Mouse (Mus musculus) midbrain, embryonic 11.5 days (tissue): ENCODE data around the gene Slc31a1. TPM values are rescaled to one million over a fixed set of nuclear protein-coding genes. Genes with fewer than 3 reads are reported as not detected.

Experiments used
- ATAC-seq: fragments of 200-750 bp; cut with Nextera tagmentation; 2 replicates; pipeline ENCODE4 v1.8.0; 2017; ENCODE audit warnings: moderate TSS enrichment, moderate library complexity; ENCODE audit not compliant: low FRiP score
- DNase-seq: peaks from one replicate; pipeline ENCODE4 v3.0.0; 2015; ENCODE audit warnings: low spot score; ENCODE audit errors: missing footprints
- H3K27ac ChIP-seq: fragments of 300-500 bp; sonication (generic); 2 replicates; pipeline ENCODE4 v1.5.1; 2014; ENCODE audit warnings: low read depth, low read length
- H3K27me3 ChIP-seq: fragments of 300-500 bp; sonication (generic); 2 replicates; pipeline ENCODE4 v1.6.1; 2014; ENCODE audit warnings: mild to moderate bottlenecking, low read length, moderate library complexity, mixed read lengths; ENCODE audit not compliant: control insufficient read depth, insufficient read depth
- H3K36me3 ChIP-seq: fragments of 300-500 bp; sonication (generic); 2 replicates; pipeline ENCODE4 v1.6.1; 2014; ENCODE audit warnings: mild to moderate bottlenecking, low read length, moderate library complexity, mixed read lengths; ENCODE audit not compliant: control insufficient read depth, insufficient read depth
- H3K4me1 ChIP-seq: fragments of 300-500 bp; sonication (generic); 2 replicates; pipeline ENCODE4 v1.6.1; 2014; ENCODE audit warnings: low read length; ENCODE audit not compliant: control insufficient read depth, insufficient read depth
- H3K4me2 ChIP-seq: fragments of 300-500 bp; sonication (generic); 2 replicates; pipeline ENCODE4 v1.6.1; 2014; ENCODE audit warnings: mild to moderate bottlenecking, moderate library complexity
- H3K4me3 ChIP-seq: fragments of 300-500 bp; sonication (generic); 2 replicates; pipeline ENCODE4 v1.5.1; 2014; ENCODE audit warnings: low read depth, low read length
- H3K9ac ChIP-seq: fragments of 300-500 bp; sonication (generic); 2 replicates; pipeline ENCODE4 v1.6.1; 2014; ENCODE audit warnings: low read length
- H3K9me3 ChIP-seq: fragments of 300-500 bp; sonication (generic); 2 replicates; pipeline ENCODE4 v1.6.1; 2016; ENCODE audit warnings: low read length; ENCODE audit not compliant: control insufficient read depth
- WGBS: fragments of 180-500 bp; shearing (Covaris S2); extraction: QIAGEN DNeasy Blood & Tissue Kit; methylation state at CpG from one replicate; pipeline ENCODE4 v1.1.7; 2014; 5-methylcytosine and 5-hydroxymethylcytosine counted together
- polyA plus RNA-seq: library from polyadenylated mRNA; unstranded; fragments of >200 nt; fragmentation: Nextera tagmentation; extraction: Ambion mirVana; gene quantifications from 2 replicates; pipeline ENCODE4 v1.2.1, GENCODE M21; 2014

The Slc31a1 gene
- polyA plus RNA-seq, 1 experiment from 2014 or later = 50.2 TPM

DNA sequence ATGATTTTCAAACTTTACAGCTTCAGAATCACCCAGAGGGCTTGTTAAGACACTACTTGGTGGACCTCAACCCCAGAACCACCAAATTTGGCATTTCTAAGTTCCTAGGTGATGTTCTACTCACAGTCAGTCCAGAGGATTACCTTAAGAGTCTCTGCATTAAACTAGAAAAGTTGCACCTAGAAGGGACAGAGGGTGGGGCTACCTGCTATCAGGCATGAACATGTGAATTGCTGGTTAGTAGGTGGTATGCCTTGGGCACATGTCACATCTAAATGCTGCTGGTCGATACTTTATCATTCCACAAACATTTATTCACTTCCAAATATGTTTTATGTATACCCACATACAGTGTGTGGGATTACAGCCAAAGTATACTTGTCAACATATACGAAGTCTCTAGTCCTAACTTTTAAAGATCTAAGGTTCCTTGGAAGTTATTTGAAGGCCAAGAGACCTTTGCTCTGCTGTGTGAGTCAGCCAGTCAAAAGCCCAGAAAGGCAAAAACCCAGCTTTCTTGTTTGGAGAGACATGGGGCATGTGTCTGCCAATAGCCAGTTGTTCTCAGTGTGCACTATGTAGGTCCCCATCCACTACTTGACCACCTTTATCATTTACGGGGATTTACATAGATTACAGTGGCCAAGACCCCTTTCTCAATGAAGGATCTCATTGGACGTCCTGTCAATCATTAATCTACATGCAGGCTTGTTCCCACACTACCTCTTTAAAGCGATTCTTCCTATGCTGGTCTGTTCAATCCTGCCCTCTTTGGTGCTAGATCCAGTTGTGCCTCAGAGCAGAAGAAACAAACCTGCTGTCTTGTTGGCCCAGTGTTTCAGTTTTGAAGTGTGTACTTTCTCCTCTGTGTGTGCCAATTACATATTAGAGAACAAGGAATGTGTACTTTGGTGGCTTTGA is 29.3 kb downstream of the Slc31a1 start:
- no peak overlapping the region for H3K4me2 ChIP-seq
- no peak for ATAC-seq
- H3K4me1 ChIP-seq = no peaks in the 10 kb centered on the region
- no peak overlapping the region for H3K27ac ChIP-seq
- WGBS = 88% methylated on average over 5 of the region's 5 CpGs
- no peak overlapping the region for H3K9ac ChIP-seq
- peaks cover 5% of the 10 kb centered on the region for H3K36me3 ChIP-seq
- DNase-seq = no peak
- H3K9me3 ChIP-seq = no peaks in the 10 kb centered on the region
- H3K4me3 ChIP-seq = no peak overlapping the region
- no peaks in the 10 kb centered on the region for H3K27me3 ChIP-seq

DNA sequence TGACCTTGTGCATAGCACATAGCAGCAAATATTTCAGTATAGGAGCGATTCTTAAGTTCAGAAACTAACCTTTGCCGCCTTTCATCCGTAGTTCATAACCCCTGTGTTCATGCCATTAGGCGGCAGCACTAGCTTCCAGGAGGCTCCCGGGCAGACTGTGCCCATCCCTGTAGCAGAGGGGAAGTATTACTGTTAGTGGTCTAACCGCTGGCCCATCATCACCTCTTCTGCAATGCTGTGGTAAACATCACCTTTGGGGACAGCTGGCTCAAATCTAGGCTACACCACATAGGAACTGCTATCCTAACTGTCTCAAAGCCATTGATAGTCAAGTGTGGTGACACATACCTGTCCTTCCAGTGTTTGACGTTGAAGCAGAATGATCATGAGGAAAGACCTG is 31.4 kb downstream of the Slc31a1 start:
- Histone ChIP-seq H3K27ac (no peak overlapping the region), H3K9me3 (no peaks in the 10 kb centered on the region), H3K4me2 (no peak overlapping the region), H3K9ac (no peak overlapping the region), H3K4me3 (no peak overlapping the region), H3K4me1 (no peaks in the 10 kb centered on the region), H3K27me3 (no peaks in the 10 kb centered on the region), H3K36me3 (peaks cover 5% of the 10 kb centered on the region)
- 91% methylated on average over 7 of the region's 7 CpGs for WGBS
- DNase-seq (no peak), ATAC-seq (no peak)

- H3K27me3 ChIP-seq = no peaks in the 10 kb centered on the region
- 34% methylated on average over 6 of the region's 6 CpGs for WGBS
- no peak overlapping the region for H3K4me2 ChIP-seq
- no peaks in the 10 kb centered on the region for H3K4me1 ChIP-seq
- no peak overlapping the region for H3K4me3 ChIP-seq
- peaks cover 8% of the 10 kb centered on the region; the same call in 1 of the 2 replicates for H3K36me3 ChIP-seq
- no peak overlapping the region for H3K9ac ChIP-seq
- no peaks in the 10 kb centered on the region for H3K9me3 ChIP-seq
- ATAC-seq (peak; percentile 71), DNase-seq (no peak)
- peak overlapping the region; percentile 51; the same call in 1 of the 2 replicates for H3K27ac ChIP-seq
These were observed 32.9 kb downstream of the Slc31a1 start for GRCm38 (mm10) chr4:62393459-62393858.

- H3K27ac ChIP-seq = no peak overlapping the region
- no peaks in the 10 kb centered on the region for H3K27me3 ChIP-seq
- H3K4me2 ChIP-seq = no peak overlapping the region
- no peak overlapping the region for H3K4me3 ChIP-seq
- H3K36me3 ChIP-seq = peaks cover 12% of the 10 kb centered on the region; the same call in 1 of the 2 replicates
- DNase-seq (no peak), ATAC-seq (no peak)
- WGBS = 96% methylated on average over 1 of the region's 1 CpGs
- H3K9ac ChIP-seq = no peak overlapping the region
- no peaks in the 10 kb centered on the region for H3K4me1 ChIP-seq
- no peaks in the 10 kb centered on the region for H3K9me3 ChIP-seq
These were observed 35.3 kb downstream of the Slc31a1 start for GRCm38 (mm10) chr4:62395806-62396205.

- Histone ChIP-seq H3K4me2 (no peak overlapping the region), H3K9me3 (no peaks in the 10 kb centered on the region), H3K36me3 (peaks cover 14% of the 10 kb centered on the region; the same call in 1 of the 2 replicates), H3K4me1 (no peaks in the 10 kb centered on the region), H3K4me3 (no peak overlapping the region), H3K27ac (no peak overlapping the region), H3K9ac (no peak overlapping the region), H3K27me3 (no peaks in the 10 kb centered on the region)
- WGBS = 86% methylated on average over 4 of the region's 4 CpGs
- ATAC-seq (no peak), DNase-seq (no peak)
These were observed 37.3 kb downstream of the Slc31a1 start for GRCm38 (mm10) chr4:62397616-62398365.

- Histone ChIP-seq H3K4me1 (no peaks in the 10 kb centered on the region), H3K9me3 (no peaks in the 10 kb centered on the region), H3K27me3 (no peaks in the 10 kb centered on the region), H3K27ac (no peak overlapping the region), H3K4me3 (no peak overlapping the region), H3K36me3 (peaks cover 14% of the 10 kb centered on the region; the same call in 1 of the 2 replicates), H3K4me2 (no peak overlapping the region), H3K9ac (no peak overlapping the region)
- no peak for DNase-seq
- no peak for ATAC-seq
- WGBS = 92% methylated on average over 3 of the region's 3 CpGs
These were observed 38.4 kb downstream of the Slc31a1 start for GRCm38 (mm10) chr4:62398956-62399355.

- 90% methylated on average over 4 of the region's 4 CpGs for WGBS
These were observed 45.6 kb downstream of the Slc31a1 start for GRCm38 (mm10) chr4:62406133-62406532.

GRCm38 (mm10) chr4:62407730-62408582 is 47.4 kb downstream of the Slc31a1 start:
- Histone ChIP-seq H3K4me3 (peak overlapping the region; percentile 76), H3K27me3 (no peaks in the 10 kb centered on the region), H3K4me2 (peak overlapping the region; percentile 35), H3K27ac (peak overlapping the region; percentile 15; the same call in 1 of the 2 replicates), H3K9me3 (no peaks in the 10 kb centered on the region), H3K36me3 (peaks cover 4% of the 10 kb centered on the region; the same call in 1 of the 2 replicates), H3K4me1 (peaks cover 13% of the 10 kb centered on the region), H3K9ac (peak overlapping the region; percentile 91)
- peak; percentile 65 for ATAC-seq
- peak; percentile 97 for DNase-seq
- under 1% methylated on average over 35 of the region's 35 CpGs for WGBS

More at GRCm38 (mm10) chr4:62406133-62406532, 45.6 kb downstream of the Slc31a1 start:
- no peak overlapping the region for H3K9ac ChIP-seq
- no peak overlapping the region for H3K27ac ChIP-seq
- peaks cover 13% of the 10 kb centered on the region for H3K4me1 ChIP-seq
- DNase-seq (no peak), ATAC-seq (no peak)
- no peaks in the 10 kb centered on the region for H3K9me3 ChIP-seq
- no peak overlapping the region for H3K4me2 ChIP-seq
- no peaks in the 10 kb centered on the region for H3K27me3 ChIP-seq
- peaks cover 2% of the 10 kb centered on the region; the same call in 1 of the 2 replicates for H3K36me3 ChIP-seq
- no peak overlapping the region for H3K4me3 ChIP-seq
